9 mouse cellular contexts compared by ENCODE assay signal in the genomic region with DNA sequence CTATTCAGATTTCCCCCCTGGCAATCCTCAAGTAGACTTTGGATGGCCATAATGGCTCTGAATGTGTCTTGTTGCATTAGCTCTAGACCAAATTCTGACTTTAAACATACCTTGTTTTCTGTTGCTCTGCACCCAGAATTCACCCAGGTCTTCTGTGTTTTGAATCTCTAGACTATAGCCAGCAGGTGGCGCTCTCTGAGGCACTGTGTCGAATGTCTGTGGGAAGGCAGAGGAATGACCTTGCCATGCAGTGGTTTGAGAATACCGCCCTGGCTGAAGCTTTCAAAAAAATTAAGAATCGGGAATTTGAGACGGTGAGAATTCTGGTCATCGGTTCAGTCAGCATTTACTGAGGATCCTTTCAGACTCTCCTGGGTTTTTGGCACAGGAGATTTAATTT. TPM values are rescaled to one million over a fixed set of nuclear protein-coding genes. Genes with fewer than 3 reads are reported as not detected.
A peak's percentile ranks its signal among the peaks of the same experiment; 100 is the strongest.
DNase-seq lines count a peak whose midpoint lies in the region; ATAC-seq and TF ChIP-seq lines count a peak whose summit lies in the region.
"Had no signal": no experiment of that assay in that cellular context is flagged by ENCODE, and none has a peak within 500 bp of the region (broad histone marks: within the 10 kb centered on the region; RNA-seq: fewer than 3 reads in every experiment).

No protein-coding gene starts in this region.

- no peaks in the 10 kb centered on the region for H3K9me3 ChIP-seq in hindbrain, embryonic 10.5 days
- H3K9me3 ChIP-seq in hindbrain, embryonic 13.5 days, result no peaks in the 10 kb centered on the region

- H3K36me3 ChIP-seq in hindbrain, embryonic 10.5 days, result no peaks in the 10 kb centered on the region
- no peaks in the 10 kb centered on the region for H3K36me3 ChIP-seq in hindbrain, embryonic 13.5 days

- no peaks in the 10 kb centered on the region for H3K4me1 ChIP-seq in hindbrain, embryonic 10.5 days (replicated peaks)
- H3K4me1 ChIP-seq in hindbrain, embryonic 13.5 days (replicated peaks), result no peaks in the 10 kb centered on the region
- H3K4me1 ChIP-seq in cerebellum, adult 2 months (ENCODE audit: control insufficient read depth, insufficient read depth, low read length), result no peaks in the 10 kb centered on the region

- no peak for TF ChIP-seq POLR2A in cerebellum, adult 2 months (IDR thresholded peaks at IDR 0.05; ENCODE audit: borderline replicate concordance, insufficient read depth, low read length)

- DNase-seq in hindbrain, embryonic 10.5 days (ENCODE audit: low spot score), result peak; percentile 68
- peak; percentile 28 for DNase-seq in MN1 (ENCODE audit: low spot score)
- DNase-seq in cerebellum, adult 2 months, result peak; percentile 29 to 43
- DNase-seq in left cerebral cortex, adult 11 months (ENCODE audit: low spot score), result peak; percentile 10
- DNase-seq in naive thymus-derived CD4-positive, alpha-beta T cell, adult 2 months (ENCODE audit: low read depth), result peak; percentile 68
- peak; percentile 44 for DNase-seq in testis, postnatal 14 days (ENCODE audit: low spot score)

- H3K4me2 ChIP-seq in hindbrain, embryonic 13.5 days, result no peak overlapping the region

- H3K27me3 ChIP-seq in hindbrain, embryonic 10.5 days (ENCODE audit: insufficient read depth, poor library complexity, severe bottlenecking), result no peaks in the 10 kb centered on the region
- no peaks in the 10 kb centered on the region for H3K27me3 ChIP-seq in hindbrain, embryonic 13.5 days
- H3K27me3 ChIP-seq in cerebellum, adult 2 months (ENCODE audit: control insufficient read depth, insufficient read depth, low read length), result no peaks in the 10 kb centered on the region

- TF ChIP-seq CTCF in cerebellum, adult 2 months (IDR thresholded peaks at IDR 0.05; ENCODE audit: borderline replicate concordance, insufficient read depth, low read depth, low read length), result peak; percentile 70

- H3K27ac ChIP-seq in hindbrain, embryonic 10.5 days, result no peak overlapping the region
- no peak overlapping the region for H3K27ac ChIP-seq in hindbrain, embryonic 13.5 days
- no peak overlapping the region for H3K27ac ChIP-seq in cerebellum, adult 2 months (ENCODE audit: insufficient read depth, low read length)
- H3K27ac ChIP-seq: macrophage had no signal

- ATAC-seq in hindbrain, embryonic 13.5 days (ENCODE audit: low FRiP score), result no peak
- ATAC-seq in granulocyte monocyte progenitor cell, adult 5-6 weeks (replicated peaks; ENCODE audit: poor library complexity, severe bottlenecking), result peak; percentile 72

- WGBS in hindbrain, embryonic 10.5 days, result 9% methylated on average over 6 of the region's 6 CpGs
- 9% methylated on average over 6 of the region's 6 CpGs for WGBS in hindbrain, embryonic 13.5 days
- WGBS in cerebellum, adult 2 months, result 4% methylated on average over 6 of the region's 6 CpGs

- no peak overlapping the region for H3K9ac ChIP-seq in hindbrain, embryonic 13.5 days

- no peak overlapping the region for H3K4me3 ChIP-seq in hindbrain, embryonic 10.5 days
- H3K4me3 ChIP-seq in hindbrain, embryonic 13.5 days, result no peak overlapping the region
- H3K4me3 ChIP-seq in cerebellum, adult 2 months (replicated peaks; ENCODE audit: insufficient read depth, low read depth, low read length), result no peak overlapping the region

RNA-seq across cellular contexts. Expression of a gene that starts 20.8 kb away (rescaled TPM):
- polyA plus RNA-seq in hindbrain, embryonic 10.5 days (2016; fragmentation: Nextera tagmentation; extraction: Ambion mirVana), result 0.15 TPM in 1 of 2 replicates, not detected in the other
- polyA plus RNA-seq in hindbrain, embryonic 13.5 days (2015; fragmentation: Nextera tagmentation; extraction: Ambion mirVana), result not detected in 2 replicates
- 0.05 and 0.18 TPM in 2 replicates for polyA plus RNA-seq in cerebellum, adult 2 months (2012; rRNA removed)
- not detected in 2 replicates for total RNA-seq in granulocyte monocyte progenitor cell, adult 5-6 weeks (2014; fragmentation: Nextera tagmentation)
- not detected in 2 replicates for total RNA-seq in granulocyte monocyte progenitor cell, adult 5-6 weeks (2017)
- polyA plus RNA-seq: macrophage had no signal

RNA-seq across cellular contexts. Expression of a gene that starts 24.1 kb away (rescaled TPM):
- not detected in 2 replicates for polyA plus RNA-seq in hindbrain, embryonic 10.5 days (2016; fragmentation: Nextera tagmentation; extraction: Ambion mirVana)
- not detected in 2 replicates for polyA plus RNA-seq in hindbrain, embryonic 13.5 days (2015; fragmentation: Nextera tagmentation; extraction: Ambion mirVana)
- polyA plus RNA-seq in cerebellum, adult 2 months (2012; rRNA removed), result not detected in 2 replicates
- total RNA-seq in granulocyte monocyte progenitor cell, adult 5-6 weeks (2014; fragmentation: Nextera tagmentation), result not detected in 2 replicates
- not detected in 2 replicates for total RNA-seq in granulocyte monocyte progenitor cell, adult 5-6 weeks (2017)
- polyA plus RNA-seq: macrophage had no signal

RNA-seq across cellular contexts. Expression of a gene that starts 55.4 kb away (rescaled TPM):
- 0.91 and 1.8 TPM in 2 replicates for polyA plus RNA-seq in hindbrain, embryonic 10.5 days (2016; fragmentation: Nextera tagmentation; extraction: Ambion mirVana)
- 0.84 and 1.2 TPM in 2 replicates for polyA plus RNA-seq in hindbrain, embryonic 13.5 days (2015; fragmentation: Nextera tagmentation; extraction: Ambion mirVana)
- polyA plus RNA-seq in cerebellum, adult 2 months (2012; rRNA removed), result 0.43 and 0.65 TPM in 2 replicates
- total RNA-seq in granulocyte monocyte progenitor cell, adult 5-6 weeks (2014; fragmentation: Nextera tagmentation), result not detected in 2 replicates
- not detected in 2 replicates for total RNA-seq in granulocyte monocyte progenitor cell, adult 5-6 weeks (2017)

Comparison
In these comparisons a context has a peak if more than half of its experiments do, and no peak if none do; other contexts are left out.
1. DNase-seq: peak in every context shown above with its lines; median percentile 68 in hindbrain, embryonic 10.5 days; 68 in naive thymus-derived CD4-positive, alpha-beta T cell, adult 2 months; 44 in testis, postnatal 14 days; 36 in cerebellum, adult 2 months; 28 in MN1; 10 in left cerebral cortex, adult 11 months.